Mouse (Mus musculus) liver, adult 2 months (tissue): ENCODE results near the gene Nadk.

Experiments used
- CTCF ChIP-seq: fragments of 200-500 bp; IDR thresholded peaks from 2 replicates; pipeline ENCODE4 v1.5.1; 2011; ENCODE audit warnings: low read depth, low read length, control low read depth
- POLR2A ChIP-seq: fragments of 200-500 bp; IDR thresholded peaks from 2 replicates; pipeline ENCODE4 v1.6.1; 2011; ENCODE audit warnings: low read length, control low read depth; ENCODE audit not compliant: insufficient read depth; ENCODE audit errors: extremely low read depth

DNA sequence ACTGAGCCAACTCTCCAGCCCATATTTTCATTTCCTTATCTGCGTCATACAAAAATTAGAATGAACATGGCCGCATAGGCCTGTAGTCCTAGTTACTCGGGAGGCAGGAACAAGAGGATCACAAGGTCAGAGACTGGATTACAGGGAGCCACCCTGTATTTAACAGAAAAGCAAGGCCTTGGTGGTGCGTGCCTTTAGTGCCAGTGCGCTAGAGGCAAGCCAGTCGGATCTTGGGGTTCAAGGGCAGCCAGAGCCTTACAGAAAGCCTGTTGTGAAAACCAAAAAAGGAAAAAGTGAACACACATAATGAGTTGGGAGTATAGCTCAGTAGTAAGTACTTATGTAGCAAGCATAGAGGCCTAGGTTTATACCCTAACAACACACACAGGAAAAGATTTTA is 7.6 kb downstream of the Nadk start:
- TF ChIP-seq POLR2A (no peak), CTCF (no peak)
